Mouse (Mus musculus): Measurements from ENCODE around the gene Pttg1ip.

Gene Pttg1ip

GRCm38 (mm10) chr10:77605908-77606826, 24.6 kb downstream of the Pttg1ip start, which contains the start of the genes Sumo3 and Gm49325:
Gene Sumo3, plus strand, starts transcription at chr10:77606097.
Gene Gm49325, plus strand, starts transcription at chr10:77606197.
- peak; percentile 98 to 100 for DNase-seq (ENCODE audit: low read depth in 1 of 2, low spot score in 2 of 2)

GRCm38 (mm10) chr10:77606855-77607254, 25.3 kb downstream of the Pttg1ip start:
- peak in 1 of 2 experiments; percentile 18 for DNase-seq (ENCODE audit: low read depth in 1 of 2, low spot score in 2 of 2)

- DNase-seq (ENCODE audit: low read depth in 1 of 2, low spot score in 2 of 2), result no peak
Observed at GRCm38 (mm10) chr10:77607441-77607840, 25.9 kb downstream of the Pttg1ip start.

DNA sequence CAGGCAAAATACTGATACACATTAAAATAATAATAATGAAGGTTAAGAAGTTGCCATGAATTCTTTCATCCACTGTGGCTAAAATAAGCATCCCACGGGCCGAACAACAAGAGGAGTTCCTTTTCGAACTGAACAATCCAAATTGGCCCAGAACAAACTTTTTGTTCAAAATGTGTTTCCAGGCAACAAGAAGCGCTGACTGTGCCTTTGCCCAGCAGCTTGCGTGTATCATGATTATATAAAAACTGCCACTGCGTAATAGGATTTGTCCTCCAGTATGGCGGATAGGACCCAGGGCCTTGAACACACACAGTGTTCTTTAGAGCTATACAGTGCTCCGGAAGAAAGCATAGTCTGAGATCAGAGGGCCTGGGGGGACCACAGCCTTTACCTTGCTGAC, 27.1 kb downstream of the Pttg1ip start:
- no peak for DNase-seq (ENCODE audit: low read depth in 1 of 2, low spot score in 2 of 2)

GRCm38 (mm10) chr10:77610221-77610961, 28.9 kb downstream of the Pttg1ip start:
- no peak for DNase-seq (ENCODE audit: low read depth in 1 of 2, low spot score in 2 of 2)

DNA sequence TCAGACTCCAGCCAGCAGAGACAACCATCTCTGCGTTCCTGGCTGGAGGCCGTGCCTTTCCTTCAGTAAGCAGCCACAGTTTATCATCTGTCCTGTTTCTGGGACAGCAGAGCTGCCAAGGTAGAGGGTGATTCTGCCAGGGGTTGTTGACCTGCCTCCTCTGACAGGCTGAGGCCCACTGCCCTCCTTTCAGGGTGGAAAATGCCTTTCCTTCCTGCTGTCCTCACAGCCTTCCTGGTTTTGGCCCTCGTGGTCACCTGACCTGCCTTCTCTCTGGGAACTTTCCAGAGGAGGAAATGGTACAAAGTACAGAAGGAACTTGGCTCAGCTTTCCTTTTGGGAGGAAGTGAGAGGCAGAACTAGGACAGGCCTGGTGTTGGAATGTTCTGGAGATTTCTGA, 31.9 kb downstream of the Pttg1ip start:
- DNase-seq (ENCODE audit: low read depth in 1 of 2, low spot score in 2 of 2), result no peak

DNA sequence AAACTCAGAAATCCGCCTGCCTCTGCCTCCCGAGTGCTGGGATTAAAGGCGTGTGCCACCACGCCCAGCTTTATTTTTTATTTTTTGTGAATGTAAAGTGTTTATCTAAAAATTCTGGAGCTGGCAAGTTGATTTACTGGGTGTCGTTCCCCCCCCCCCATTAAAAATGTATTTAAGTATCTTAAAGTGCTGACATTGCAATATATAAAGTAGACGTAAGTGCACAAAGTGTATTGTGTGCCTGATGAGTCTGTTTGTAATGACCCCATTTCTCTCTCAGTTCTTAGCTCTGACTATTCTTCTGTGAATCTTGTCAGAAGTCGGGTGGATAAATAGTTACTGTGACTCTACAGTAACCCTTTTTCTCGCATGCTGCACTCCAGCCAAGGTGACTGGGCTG, 34.1 kb downstream of the Pttg1ip start:
- DNase-seq (ENCODE audit: low read depth in 1 of 2, low spot score in 2 of 2), result no peak

GRCm38 (mm10) chr10:77616166-77616565, 34.6 kb downstream of the Pttg1ip start:
- no peak for DNase-seq (ENCODE audit: low read depth in 1 of 2, low spot score in 2 of 2)

DNA sequence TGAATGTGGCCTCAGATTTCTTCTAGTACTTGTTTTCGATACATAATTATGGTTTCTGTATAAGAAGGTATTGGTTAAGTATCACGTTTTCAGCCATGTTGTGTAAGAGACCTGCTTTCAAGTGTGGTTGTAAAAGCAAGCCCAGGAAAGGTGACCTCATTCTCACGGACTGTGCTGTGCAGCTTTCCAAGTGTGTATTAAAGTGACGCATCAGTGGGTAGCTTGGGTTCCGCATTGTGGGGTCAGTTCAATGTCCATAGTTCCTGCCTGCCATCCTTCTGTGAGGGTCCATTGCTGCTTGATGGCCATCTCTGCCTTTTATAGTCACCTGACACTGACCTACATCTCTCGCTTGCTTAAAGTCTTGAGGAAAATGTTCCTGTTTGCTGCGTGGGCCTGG, 35.4 kb downstream of the Pttg1ip start:
- no peak for DNase-seq (ENCODE audit: low read depth in 1 of 2, low spot score in 2 of 2)

- no peak for DNase-seq (ENCODE audit: low read depth in 1 of 2, low spot score in 2 of 2)
Observed at GRCm38 (mm10) chr10:77621546-77621945, 40.0 kb downstream of the Pttg1ip start.

DNA sequence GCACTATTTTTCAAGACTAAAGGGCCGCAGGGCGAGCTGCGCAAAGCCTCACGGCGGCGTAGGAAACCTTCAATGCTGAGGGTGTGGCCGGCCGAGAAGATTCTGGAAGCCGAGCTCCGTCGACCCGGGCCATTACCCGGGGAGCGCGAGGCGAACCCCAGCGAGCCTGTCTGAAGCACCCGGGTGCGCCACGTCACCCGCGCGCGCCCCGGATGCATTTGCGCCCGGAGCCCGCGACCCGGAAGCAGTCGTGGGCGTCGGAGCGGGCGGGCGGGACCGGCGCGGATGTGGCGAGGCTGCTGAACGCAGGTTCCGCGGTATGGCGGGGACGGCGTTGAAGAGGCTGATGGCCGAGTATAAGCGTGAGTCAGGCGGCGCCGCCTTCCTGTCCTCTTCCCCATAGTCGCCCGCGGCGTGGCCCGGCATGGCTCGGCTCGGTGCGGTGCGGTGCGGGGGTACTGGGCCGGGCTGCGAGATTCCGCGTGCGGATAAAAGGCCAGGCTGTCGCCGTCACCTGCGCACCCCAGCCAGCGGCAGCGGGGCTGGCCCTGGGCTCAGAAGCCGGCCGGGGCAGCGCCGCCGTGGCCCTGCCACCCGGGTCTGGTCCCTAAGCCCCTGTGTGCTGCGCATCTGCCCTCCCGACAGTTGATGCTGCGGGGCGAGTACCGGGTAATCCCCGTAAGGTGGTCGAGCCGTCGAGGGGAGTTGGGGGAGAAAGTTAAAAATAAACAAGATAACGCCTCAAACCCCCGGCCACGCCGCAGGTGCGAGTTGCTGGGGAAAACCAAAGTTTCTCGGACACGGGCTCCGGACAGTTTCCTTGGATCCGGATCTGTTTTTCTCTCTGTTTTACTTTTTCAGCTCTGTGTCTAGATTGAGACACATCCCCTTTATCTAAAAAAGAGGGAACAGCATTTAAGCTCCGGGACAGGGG, 40.8 kb downstream of the Pttg1ip start, which contains the start of gene Ube2g2:
Gene Ube2g2, plus strand, starts transcription at position 221 of the 934 bp plus-strand sequence.
- DNase-seq (ENCODE audit: low read depth in 1 of 2, low spot score in 2 of 2), result peak; percentile 68 to 87

- DNase-seq (ENCODE audit: low read depth in 1 of 2, low spot score in 2 of 2), result no peak
Observed at GRCm38 (mm10) chr10:77623069-77623492, 41.6 kb downstream of the Pttg1ip start.

- DNase-seq (ENCODE audit: low read depth in 1 of 2, low spot score in 2 of 2), result no peak
Observed at GRCm38 (mm10) chr10:77623639-77624400, 42.3 kb downstream of the Pttg1ip start.

DNA sequence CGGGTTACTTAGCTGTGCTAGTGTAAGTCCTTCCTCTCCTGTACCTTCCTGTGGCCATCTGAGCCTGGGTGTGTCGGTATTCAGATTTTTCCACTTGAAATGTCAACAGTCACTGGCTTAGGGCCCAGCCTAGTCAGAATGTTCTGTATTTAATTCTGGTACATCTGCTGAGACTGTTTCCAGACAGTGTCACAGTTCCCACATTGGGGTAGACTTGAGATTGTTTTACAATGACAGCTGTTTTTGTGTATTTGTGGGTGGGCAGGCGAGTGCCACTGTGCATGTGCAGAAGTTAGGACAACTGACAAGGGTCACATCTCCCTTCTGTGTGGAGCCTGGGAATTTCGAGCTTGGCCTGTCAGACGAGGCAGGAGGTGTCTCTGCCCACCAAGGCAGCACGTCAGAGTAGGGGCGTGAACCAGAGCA, 43.1 kb downstream of the Pttg1ip start:
- DNase-seq (ENCODE audit: low read depth in 1 of 2, low spot score in 2 of 2), result no peak

DNA sequence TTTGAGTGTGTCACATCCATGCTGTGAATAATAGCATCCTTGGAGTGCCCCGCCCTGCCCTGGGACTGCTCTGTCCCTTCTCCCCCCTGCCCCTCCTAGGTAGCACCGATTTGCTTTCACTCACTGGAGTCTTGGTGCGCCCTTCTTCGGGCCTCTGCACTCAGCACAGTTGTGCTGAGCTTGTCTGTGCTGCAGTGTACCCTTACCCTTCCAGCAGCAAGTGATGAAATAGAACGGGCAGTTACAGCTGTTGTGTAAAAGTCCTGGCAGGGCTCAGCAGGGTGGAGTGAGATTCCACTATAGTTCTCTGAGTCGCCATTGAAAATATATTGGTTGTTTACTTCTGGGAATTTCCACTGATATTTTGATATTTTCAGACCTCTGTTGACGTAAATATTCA, 44.5 kb downstream of the Pttg1ip start:
- no peak for DNase-seq (ENCODE audit: low read depth in 1 of 2, low spot score in 2 of 2)

DNA sequence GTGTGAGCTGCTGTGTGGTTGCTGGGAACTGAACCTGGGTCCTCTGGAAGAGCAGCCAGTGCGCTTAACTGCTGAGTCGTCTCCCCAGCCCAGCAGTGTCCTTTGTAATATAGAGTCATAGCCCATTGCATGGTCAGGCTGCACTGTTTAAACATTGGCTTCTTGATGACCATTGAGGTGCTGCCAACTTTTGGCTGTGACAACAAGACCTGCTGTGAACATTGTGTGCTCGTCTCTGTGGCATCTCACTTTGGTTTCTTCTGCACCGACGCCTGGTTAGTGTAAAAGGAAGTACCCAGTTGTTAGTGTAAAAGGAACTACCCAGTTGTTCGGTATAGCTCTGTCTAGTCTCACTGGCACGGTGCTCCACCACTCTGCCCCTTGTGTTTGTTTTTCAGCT, 45.1 kb downstream of the Pttg1ip start:
- no peak for DNase-seq (ENCODE audit: low read depth in 1 of 2, low spot score in 2 of 2)

DNA sequence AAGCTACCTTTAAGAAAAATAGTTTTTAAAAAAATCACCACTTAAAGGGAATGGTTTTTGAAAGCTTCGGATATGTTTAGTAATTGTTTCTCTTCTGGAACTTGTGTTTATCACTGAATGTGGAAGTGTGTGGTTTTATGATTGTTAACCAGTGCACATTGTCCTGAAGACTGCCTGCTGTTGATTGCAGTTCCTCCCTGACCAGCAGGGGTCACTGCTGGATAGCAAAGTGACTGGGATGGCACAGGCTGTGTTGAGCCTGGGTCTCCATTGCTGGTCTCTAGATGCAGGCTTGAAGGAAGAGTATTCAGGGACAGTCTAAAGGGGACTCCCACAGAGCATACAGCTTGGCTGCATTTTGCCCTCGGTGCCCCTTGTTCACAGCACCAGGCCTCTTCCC, 46.0 kb downstream of the Pttg1ip start:
- DNase-seq (ENCODE audit: low read depth in 1 of 2, low spot score in 2 of 2), result peak; percentile 34 to 62

GRCm38 (mm10) chr10:77629163-77629562, 47.6 kb downstream of the Pttg1ip start:
- DNase-seq (ENCODE audit: low read depth in 1 of 2, low spot score in 2 of 2), result no peak

- no peak for DNase-seq (ENCODE audit: low read depth in 1 of 2, low spot score in 2 of 2)
Observed at GRCm38 (mm10) chr10:77629970-77630369, 48.5 kb downstream of the Pttg1ip start.

GRCm38 (mm10) chr10:77634016-77634415, 52.5 kb downstream of the Pttg1ip start:
- DNase-seq (ENCODE audit: low read depth in 1 of 2, low spot score in 2 of 2), result no peak

Measured in monocyte, adult 2 months (primary cell).